Mouse (Mus musculus) kidney, postnatal 4 days (tissue): Measurements from ENCODE around the gene Prr5.

ENCODE experiments used
- DNase-seq, 2 experiments: peaks; one replicate each; pipeline ENCODE4 v3.0.0; 2021; ENCODE audit warnings: mixed read lengths in 2 of 2

Prr5 gene

GRCm38 (mm10) chr15:84657384-84658064, 11.9 kb upstream of the Prr5 start:
- no peak for DNase-seq

GRCm38 (mm10) chr15:84658655-84659054, 10.8 kb upstream of the Prr5 start:
- DNase-seq = no peak

GRCm38 (mm10) chr15:84659856-84660255, 9.6 kb upstream of the Prr5 start:
- DNase-seq = no peak

- no peak for DNase-seq
Observed at GRCm38 (mm10) chr15:84661274-84661673, 8.1 kb upstream of the Prr5 start.

- DNase-seq = peak; percentile 89 to 92
Observed at GRCm38 (mm10) chr15:84662952-84663684, 6.3 kb upstream of the Prr5 start.

GRCm38 (mm10) chr15:84663685-84664060, 5.7 kb upstream of the Prr5 start:
- DNase-seq = no peak

GRCm38 (mm10) chr15:84664542-84665460, 4.6 kb upstream of the Prr5 start:
- DNase-seq = no peak

- no peak for DNase-seq
Observed at GRCm38 (mm10) chr15:84665662-84666061, 3.8 kb upstream of the Prr5 start.

GRCm38 (mm10) chr15:84666065-84666464, 3.4 kb upstream of the Prr5 start:
- no peak for DNase-seq

- no peak for DNase-seq
Observed at GRCm38 (mm10) chr15:84667601-84668000, 1.8 kb upstream of the Prr5 start.

GRCm38 (mm10) chr15:84669771-84670656, 594 bp downstream of the Prr5 start:
- DNase-seq = no peak

- DNase-seq = no peak
Observed at GRCm38 (mm10) chr15:84670657-84671055, 1.2 kb downstream of the Prr5 start.

- peak; percentile 83 to 88 for DNase-seq
Observed at GRCm38 (mm10) chr15:84671401-84672307, 2.2 kb downstream of the Prr5 start.

- no peak for DNase-seq
Observed at GRCm38 (mm10) chr15:84672308-84672615, 2.8 kb downstream of the Prr5 start.

GRCm38 (mm10) chr15:84672616-84673015, 3.2 kb downstream of the Prr5 start:
- peak in 1 of 2 experiments; percentile 65 for DNase-seq

GRCm38 (mm10) chr15:84674329-84675067, 5.1 kb downstream of the Prr5 start:
- DNase-seq = no peak

- DNase-seq = no peak
Observed at GRCm38 (mm10) chr15:84675317-84675716, 5.9 kb downstream of the Prr5 start.

- no peak for DNase-seq
Observed at GRCm38 (mm10) chr15:84677943-84678342, 8.5 kb downstream of the Prr5 start.

GRCm38 (mm10) chr15:84679090-84679489, 9.7 kb downstream of the Prr5 start:
- no peak for DNase-seq

- no peak for DNase-seq
Observed at GRCm38 (mm10) chr15:84679794-84680193, 10.4 kb downstream of the Prr5 start.
